11 mouse cellular contexts compared by ENCODE assay signal in genomic region chr4:137942782-137943486, GRCm38 (mm10). TPM values are rescaled to one million over a fixed set of nuclear protein-coding genes. Genes with fewer than 3 reads are reported as not detected.
DNase-seq lines count a peak whose midpoint lies in the region; ATAC-seq and TF ChIP-seq lines count a peak whose summit lies in the region.
"Had no signal": no experiment of that assay in that cellular context is flagged by ENCODE, and none has a peak within 500 bp of the region (broad histone marks: within the 10 kb centered on the region; RNA-seq: fewer than 3 reads in every experiment).

No protein-coding gene starts in this region.

- H3K4me2 ChIP-seq in forebrain, embryonic 11.5 days (ENCODE audit: low read depth, low read length, severe bottlenecking) = no peak overlapping the region
- no peak overlapping the region for H3K4me2 ChIP-seq in liver, embryonic 12.5 days
- no peak overlapping the region for H3K4me2 ChIP-seq in midbrain, embryonic 15.5 days

- WGBS in forebrain, embryonic 10.5 days = 43% methylated on average over 9 of the region's 9 CpGs
- WGBS in forebrain, embryonic 11.5 days = 37% methylated on average over 9 of the region's 9 CpGs
- 24% methylated on average over 9 of the region's 9 CpGs for WGBS in liver, adult 2 months
- WGBS in liver, embryonic 12.5 days (ENCODE audit: insufficient replicate concordance) = 74% methylated on average over 9 of the region's 9 CpGs
- WGBS in midbrain, embryonic 15.5 days = 38% methylated on average over 9 of the region's 9 CpGs

- TF ChIP-seq CTCF in liver, adult 2 months (IDR thresholded peaks at IDR 0.05; ENCODE audit: low read depth, low read length) = no peak

- H3K27ac ChIP-seq in forebrain, embryonic 10.5 days = peak overlapping the region; percentile 8; the same call in 1 of the 2 replicates
- no peak overlapping the region for H3K27ac ChIP-seq in forebrain, embryonic 11.5 days (ENCODE audit: low read depth, low read length)
- peak overlapping the region; percentile 91 for H3K27ac ChIP-seq in liver, adult 2 months (replicated peaks; ENCODE audit: insufficient read depth, low read depth, low read length)
- H3K27ac ChIP-seq in liver, embryonic 12.5 days = no peak overlapping the region
- H3K27ac ChIP-seq in midbrain, embryonic 15.5 days = 0 out of 2 replicates have a peak overlapping the region, but pooled peaks have one; percentile 30
- H3K27ac ChIP-seq: macrophage had no signal

- peaks cover 25% of the 10 kb centered on the region for H3K4me1 ChIP-seq in forebrain, embryonic 10.5 days
- H3K4me1 ChIP-seq in forebrain, embryonic 11.5 days (replicated peaks; ENCODE audit: control insufficient read depth, insufficient read depth, low read length) = 0 out of 2 replicates have a peak, but pooled peaks cover 4% of the 10 kb centered on the region
- peaks cover 18% of the 10 kb centered on the region for H3K4me1 ChIP-seq in liver, adult 2 months (ENCODE audit: control insufficient read depth, insufficient read depth, low read length)
- H3K4me1 ChIP-seq in liver, embryonic 12.5 days = peaks cover 7% of the 10 kb centered on the region
- peaks cover 30% of the 10 kb centered on the region for H3K4me1 ChIP-seq in midbrain, embryonic 15.5 days

- peaks cover 76% of the 10 kb centered on the region for H3K36me3 ChIP-seq in forebrain, embryonic 10.5 days (replicated peaks)
- no peaks in the 10 kb centered on the region for H3K36me3 ChIP-seq in forebrain, embryonic 11.5 days (ENCODE audit: control insufficient read depth, insufficient read depth, low read length)
- peaks cover 42% of the 10 kb centered on the region for H3K36me3 ChIP-seq in liver, adult 2 months (ENCODE audit: control insufficient read depth, insufficient read depth, low read length)
- peaks cover 64% of the 10 kb centered on the region for H3K36me3 ChIP-seq in liver, embryonic 12.5 days
- H3K36me3 ChIP-seq in midbrain, embryonic 15.5 days (replicated peaks) = peaks cover 8% of the 10 kb centered on the region; the same call in 1 of the 2 replicates

- no peak overlapping the region for H3K4me3 ChIP-seq in forebrain, embryonic 10.5 days
- no peak overlapping the region for H3K4me3 ChIP-seq in forebrain, embryonic 11.5 days (ENCODE audit: low read depth, low read length)
- H3K4me3 ChIP-seq in liver, adult 2 months (ENCODE audit: insufficient read depth, low read depth, low read length) = no peak overlapping the region
- H3K4me3 ChIP-seq in liver, embryonic 12.5 days = no peak overlapping the region
- no peak overlapping the region for H3K4me3 ChIP-seq in midbrain, embryonic 15.5 days

- no peaks in the 10 kb centered on the region; the same call in 1 of the 2 replicates for H3K27me3 ChIP-seq in forebrain, embryonic 10.5 days (ENCODE audit: poor library complexity, severe bottlenecking)
- H3K27me3 ChIP-seq in forebrain, embryonic 11.5 days (ENCODE audit: control insufficient read depth, insufficient read depth, low read length) = no peaks in the 10 kb centered on the region
- no peaks in the 10 kb centered on the region for H3K27me3 ChIP-seq in liver, adult 2 months (ENCODE audit: control insufficient read depth, insufficient read depth, low read length)
- no peaks in the 10 kb centered on the region for H3K27me3 ChIP-seq in liver, embryonic 12.5 days (replicated peaks)
- H3K27me3 ChIP-seq in midbrain, embryonic 15.5 days (replicated peaks) = no peaks in the 10 kb centered on the region

- no peak for ATAC-seq in forebrain, embryonic 11.5 days (replicated peaks; ENCODE audit: low FRiP score)
- no peak for ATAC-seq in liver, embryonic 12.5 days
- ATAC-seq in midbrain, embryonic 15.5 days (replicated peaks) = no peak

- TF ChIP-seq POLR2A in liver, adult 2 months (IDR thresholded peaks at IDR 0.05; ENCODE audit: extremely low read depth, insufficient read depth, low read length) = no peak

- H3K79me2 ChIP-seq in liver, adult 2 months (ENCODE audit: control insufficient read depth, insufficient read depth, low read length) = no peaks in the 10 kb centered on the region; the same call in 1 of the 2 replicates

- no peak for DNase-seq in forebrain, embryonic 10.5 days (ENCODE audit: extremely low spot score, low spot score)
- no peak for DNase-seq in forebrain, embryonic 11.5 days (ENCODE audit: low spot score)
- DNase-seq in liver, adult 2 months (ENCODE audit: extremely low read depth, low read depth, low spot score) = peak; percentile 97
- DNase-seq in cerebellum, postnatal 14 days = peak; percentile 61 to 70
- DNase-seq in spleen, adult 12 weeks (ENCODE audit: low spot score) = no peak
- no peak for DNase-seq in yolk sac, embryonic 10.5 days (ENCODE audit: low spot score)
- DNase-seq: embryo, embryonic 11 days; thymus, postnatal 4 days had no signal

- no peaks in the 10 kb centered on the region for H3K9me3 ChIP-seq in forebrain, embryonic 10.5 days
- H3K9me3 ChIP-seq in forebrain, embryonic 11.5 days (ENCODE audit: control insufficient read depth, low read length) = no peaks in the 10 kb centered on the region
- H3K9me3 ChIP-seq in liver, embryonic 12.5 days (replicated peaks) = no peaks in the 10 kb centered on the region
- no peaks in the 10 kb centered on the region for H3K9me3 ChIP-seq in midbrain, embryonic 15.5 days

- H3K9ac ChIP-seq in forebrain, embryonic 11.5 days (ENCODE audit: low read length) = no peak overlapping the region
- H3K9ac ChIP-seq in liver, adult 2 months (ENCODE audit: low read depth, low read length) = peak overlapping the region; percentile 15
- no peak overlapping the region for H3K9ac ChIP-seq in liver, embryonic 12.5 days
- H3K9ac ChIP-seq in midbrain, embryonic 15.5 days = no peak overlapping the region

RNA-seq across cellular contexts. Expression of gene Eif4g3, which starts 49.9 kb away (rescaled TPM):
- 36.5 and 37.2 TPM in 2 replicates for polyA plus RNA-seq in forebrain, embryonic 10.5 days (2016; fragmentation: Nextera tagmentation; extraction: Ambion mirVana)
- 57.3 and 57.6 TPM in 2 replicates for polyA plus RNA-seq in forebrain, embryonic 11.5 days (2014; fragmentation: Nextera tagmentation; extraction: Ambion mirVana)
- 9.7 and 11.9 TPM in 2 replicates for total RNA-seq in liver, adult 2 months (2014; rRNA removed)
- polyA plus RNA-seq in liver, adult 2 months (2012; rRNA removed) = 11.8 and 17.0 TPM in 2 replicates
- polyA plus RNA-seq in liver, embryonic 12.5 days (2016; fragmentation: Nextera tagmentation; extraction: Ambion mirVana) = 15.2 and 15.8 TPM in 2 replicates
- polyA plus RNA-seq in midbrain, embryonic 15.5 days (2015; fragmentation: Nextera tagmentation; extraction: Ambion mirVana) = 55.7 and 58.5 TPM in 2 replicates

Comparison
In these comparisons a context has a peak if more than half of its experiments do, and no peak if none do; other contexts are left out.
1. H3K27ac ChIP-seq: peak in forebrain, embryonic 10.5 days (single experiment), liver, adult 2 months (single experiment) and midbrain, embryonic 15.5 days (single experiment); none in forebrain, embryonic 11.5 days (single experiment) and liver, embryonic 12.5 days (single experiment).
2. DNase-seq: peak in liver, adult 2 months (single experiment) and cerebellum, postnatal 14 days (2 of 2); none in forebrain, embryonic 10.5 days (single experiment), forebrain, embryonic 11.5 days (single experiment), spleen, adult 12 weeks (single experiment) and yolk sac, embryonic 10.5 days (single experiment).